Mouse (Mus musculus): ENCODE measurements around the gene Camsap2. TPM values are rescaled to one million over a fixed set of nuclear protein-coding genes. Genes with fewer than 3 reads are reported as not detected.
A peak's percentile ranks its signal among the peaks of the same experiment; 100 is the strongest.

Gene Camsap2
- polyA plus RNA-seq (2015; fragmentation: Nextera tagmentation; extraction: Ambion mirVana) = 31.1 and 31.2 TPM in 2 replicates

GRCm38 (mm10) chr1:136345454-136346372, at the start of gene Camsap2:
TSS of gene Camsap2 (minus strand) at chr1:136346104.
- peak; percentile 98 for ATAC-seq (replicated peaks)
- no peaks in the 10 kb centered on the region for H3K9me3 ChIP-seq
- H3K4me1 ChIP-seq = peaks cover 36% of the 10 kb centered on the region
- peak within 1 kb of the TSS; percentile 73 for H3K4me2 ChIP-seq
- peak within 1 kb of the TSS; percentile 49 for H3K4me3 ChIP-seq
- H3K36me3 ChIP-seq (replicated peaks) = no peaks in the 10 kb centered on the region
- no peaks in the 10 kb centered on the region for H3K27me3 ChIP-seq (replicated peaks)
- peak within 1 kb of the TSS; percentile 98 for H3K27ac ChIP-seq
- H3K9ac ChIP-seq = peak within 1 kb of the TSS; percentile 91
- under 1% methylated on average over 101 of the region's 121 CpGs for WGBS

GRCm38 (mm10) chr1:136395073-136395472, 49.2 kb upstream of the Camsap2 start:
- Histone ChIP-seq H3K36me3 (replicated peaks) (no peaks in the 10 kb centered on the region), H3K4me2 (peak overlapping the region; percentile 27; the same call in 1 of the 2 replicates), H3K27ac (no peak overlapping the region), H3K4me3 (no peak overlapping the region), H3K27me3 (replicated peaks) (no peaks in the 10 kb centered on the region), H3K4me1 (no peaks in the 10 kb centered on the region), H3K9ac (no peak overlapping the region), H3K9me3 (no peaks in the 10 kb centered on the region)
- no peak for ATAC-seq (replicated peaks)
- 43% methylated on average over 5 of the region's 5 CpGs for WGBS

- Histone ChIP-seq H3K9ac (no peak overlapping the region), H3K36me3 (replicated peaks) (no peaks in the 10 kb centered on the region), H3K27ac (no peak overlapping the region), H3K4me1 (no peaks in the 10 kb centered on the region), H3K9me3 (no peaks in the 10 kb centered on the region), H3K4me3 (no peak overlapping the region), H3K4me2 (peak overlapping the region; percentile 27; the same call in 1 of the 2 replicates), H3K27me3 (replicated peaks) (no peaks in the 10 kb centered on the region)
- no peak for ATAC-seq (replicated peaks)
- 41% methylated on average over 10 of the region's 10 CpGs for WGBS
Measured at GRCm38 (mm10) chr1:136394506-136394905, 48.6 kb upstream of the Camsap2 start.

DNA sequence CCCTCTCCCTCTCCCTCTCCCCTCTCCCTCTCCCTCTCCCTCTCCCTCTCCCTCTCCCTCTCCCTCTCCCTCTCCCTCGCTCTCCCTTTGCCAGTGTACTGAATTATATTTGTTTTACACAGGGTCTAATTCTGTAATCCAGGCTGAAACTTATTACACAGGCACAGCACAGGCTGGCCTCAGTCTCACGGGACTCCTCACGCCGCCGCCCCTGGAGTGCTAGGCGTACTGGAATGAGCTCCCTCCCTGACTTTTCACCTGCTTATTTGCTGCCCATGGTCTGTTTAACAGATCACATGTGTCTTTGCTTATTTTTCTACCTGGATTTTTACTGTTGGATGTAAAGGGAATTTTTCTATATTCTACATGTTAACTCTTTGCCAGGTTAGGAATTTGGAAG, 41.0 kb upstream of the Camsap2 start:
- no peaks in the 10 kb centered on the region for H3K9me3 ChIP-seq
- no peak overlapping the region for H3K4me2 ChIP-seq
- no peak overlapping the region for H3K9ac ChIP-seq
- H3K27ac ChIP-seq = no peak overlapping the region
- WGBS = 40% methylated on average over 5 of the region's 6 CpGs
- H3K4me3 ChIP-seq = no peak overlapping the region
- ATAC-seq (replicated peaks) = no peak
- H3K27me3 ChIP-seq (replicated peaks) = no peaks in the 10 kb centered on the region
- no peaks in the 10 kb centered on the region for H3K36me3 ChIP-seq (replicated peaks)
- H3K4me1 ChIP-seq = no peaks in the 10 kb centered on the region

GRCm38 (mm10) chr1:136381583-136381982, 35.7 kb upstream of the Camsap2 start:
- Histone ChIP-seq H3K4me3 (no peak overlapping the region), H3K27me3 (replicated peaks) (no peaks in the 10 kb centered on the region), H3K9ac (no peak overlapping the region), H3K9me3 (no peaks in the 10 kb centered on the region), H3K4me2 (no peak overlapping the region), H3K4me1 (no peaks in the 10 kb centered on the region), H3K27ac (no peak overlapping the region), H3K36me3 (replicated peaks) (no peaks in the 10 kb centered on the region)
- 89% methylated on average over 5 of the region's 5 CpGs for WGBS
- ATAC-seq (replicated peaks) = no peak

GRCm38 (mm10) chr1:136381169-136381568, 35.3 kb upstream of the Camsap2 start:
- H3K9ac ChIP-seq = no peak overlapping the region
- H3K4me2 ChIP-seq = no peak overlapping the region
- H3K27me3 ChIP-seq (replicated peaks) = no peaks in the 10 kb centered on the region
- 78% methylated on average over 6 of the region's 6 CpGs for WGBS
- H3K27ac ChIP-seq = no peak overlapping the region
- ATAC-seq (replicated peaks) = no peak
- H3K4me1 ChIP-seq = no peaks in the 10 kb centered on the region
- no peak overlapping the region for H3K4me3 ChIP-seq
- no peaks in the 10 kb centered on the region for H3K36me3 ChIP-seq (replicated peaks)
- H3K9me3 ChIP-seq = no peaks in the 10 kb centered on the region

DNA sequence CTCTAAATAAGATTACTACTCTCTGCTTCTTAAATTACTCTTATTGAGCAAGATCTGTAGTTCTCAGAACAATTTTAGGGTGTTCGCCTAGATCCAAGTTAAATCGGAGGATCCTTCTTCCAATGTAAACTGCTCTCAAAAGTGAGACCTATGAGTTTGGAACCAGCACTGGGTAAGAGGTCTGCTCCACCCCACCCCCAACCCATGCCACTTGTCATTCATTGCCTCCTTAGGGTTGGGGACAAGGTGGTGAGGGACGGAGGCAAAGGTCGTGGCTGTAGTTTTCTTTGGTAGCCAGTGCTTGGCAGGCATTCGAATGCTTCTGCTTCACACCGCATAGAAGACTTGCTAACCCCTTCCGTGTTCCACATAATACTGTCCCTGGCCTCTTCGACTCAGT, 34.7 kb upstream of the Camsap2 start:
- H3K9ac ChIP-seq = no peak overlapping the region
- H3K27me3 ChIP-seq (replicated peaks) = no peaks in the 10 kb centered on the region
- no peaks in the 10 kb centered on the region for H3K9me3 ChIP-seq
- H3K4me3 ChIP-seq = no peak overlapping the region
- H3K4me2 ChIP-seq = no peak overlapping the region
- no peaks in the 10 kb centered on the region for H3K36me3 ChIP-seq (replicated peaks)
- 92% methylated on average over 8 of the region's 8 CpGs for WGBS
- ATAC-seq (replicated peaks) = no peak
- H3K4me1 ChIP-seq = no peaks in the 10 kb centered on the region
- H3K27ac ChIP-seq = no peak overlapping the region

DNA sequence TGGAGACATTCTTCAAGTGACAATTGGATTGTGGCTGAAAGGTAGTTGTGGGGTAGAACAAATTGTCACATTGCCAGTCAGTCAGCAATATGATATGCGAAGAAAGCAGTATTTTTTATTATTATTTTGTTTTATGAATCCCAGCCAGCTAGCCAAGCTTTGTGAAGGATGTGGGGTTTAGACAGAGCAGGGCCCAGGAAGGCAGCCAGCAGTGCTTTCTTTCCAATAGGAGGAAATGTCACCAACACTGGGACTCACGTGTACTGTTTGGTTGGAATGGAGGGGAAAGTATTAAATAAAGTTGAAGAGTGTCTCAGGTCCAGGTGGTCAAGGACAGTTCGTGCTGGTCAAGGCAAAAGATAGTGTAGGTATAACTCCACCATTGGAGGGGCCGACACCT, 34.3 kb upstream of the Camsap2 start:
- H3K4me3 ChIP-seq = no peak overlapping the region
- no peaks in the 10 kb centered on the region for H3K4me1 ChIP-seq
- no peak overlapping the region for H3K9ac ChIP-seq
- no peaks in the 10 kb centered on the region for H3K36me3 ChIP-seq (replicated peaks)
- H3K9me3 ChIP-seq = no peaks in the 10 kb centered on the region
- ATAC-seq (replicated peaks) = no peak
- no peaks in the 10 kb centered on the region for H3K27me3 ChIP-seq (replicated peaks)
- no peak overlapping the region for H3K27ac ChIP-seq
- no peak overlapping the region for H3K4me2 ChIP-seq
- 90% methylated on average over 4 of the region's 4 CpGs for WGBS

- Histone ChIP-seq H3K36me3 (replicated peaks) (no peaks in the 10 kb centered on the region), H3K9me3 (no peaks in the 10 kb centered on the region), H3K27ac (no peak overlapping the region), H3K9ac (no peak overlapping the region), H3K4me1 (no peaks in the 10 kb centered on the region), H3K4me3 (no peak overlapping the region), H3K4me2 (no peak overlapping the region), H3K27me3 (replicated peaks) (no peaks in the 10 kb centered on the region)
- no peak for ATAC-seq (replicated peaks)
- WGBS = 87% methylated on average over 7 of the region's 7 CpGs
Measured at GRCm38 (mm10) chr1:136379261-136379660, 33.4 kb upstream of the Camsap2 start.

DNA sequence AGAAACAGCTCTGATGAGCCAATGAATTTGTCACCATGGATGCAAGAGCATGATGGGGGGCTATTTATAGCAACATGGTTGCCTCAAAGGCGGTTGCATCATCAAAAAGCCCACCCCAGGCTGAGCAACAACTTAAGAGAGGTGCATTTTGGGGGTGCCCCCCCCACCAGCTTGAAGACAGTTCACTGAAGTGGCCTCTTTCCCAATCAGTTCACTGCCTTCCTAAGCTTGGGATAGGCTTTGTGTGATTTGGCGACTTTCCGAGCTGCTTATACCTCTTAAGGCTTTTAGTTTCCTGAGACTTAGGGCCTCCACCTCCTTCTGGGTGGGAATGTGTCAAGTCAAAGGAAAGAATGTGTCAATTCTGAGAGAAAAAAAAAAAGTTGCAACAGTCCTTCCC, 20.1 kb upstream of the Camsap2 start:
- Histone ChIP-seq H3K27ac (no peak overlapping the region), H3K4me1 (no peaks in the 10 kb centered on the region; the same call in 1 of the 2 replicates), H3K36me3 (replicated peaks) (no peaks in the 10 kb centered on the region), H3K4me3 (no peak overlapping the region), H3K4me2 (no peak overlapping the region), H3K27me3 (replicated peaks) (no peaks in the 10 kb centered on the region), H3K9ac (no peak overlapping the region), H3K9me3 (no peaks in the 10 kb centered on the region)
- WGBS = 56% methylated on average over 3 of the region's 3 CpGs
- ATAC-seq (replicated peaks) = no peak

DNA sequence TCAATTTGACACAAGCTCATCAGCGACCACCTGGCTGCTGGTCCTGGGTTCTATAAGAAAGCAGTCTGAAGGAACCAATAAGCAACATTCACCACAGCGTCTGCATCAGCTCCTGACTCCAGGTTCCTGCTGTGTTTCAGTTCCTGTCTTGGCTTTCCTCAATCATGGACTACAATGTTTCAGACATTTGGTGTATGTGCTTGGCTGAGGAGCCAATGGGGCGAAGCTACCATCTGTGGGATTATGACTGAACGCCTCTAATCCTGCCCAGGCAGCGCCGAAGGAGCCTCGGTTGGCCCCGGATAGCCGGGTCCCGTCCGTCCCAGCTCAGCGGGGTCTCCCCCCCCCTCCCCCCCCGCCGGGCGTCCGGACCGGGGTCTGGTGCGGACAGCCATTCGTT, 18.8 kb upstream of the Camsap2 start:
- no peak overlapping the region for H3K4me2 ChIP-seq
- no peak for ATAC-seq (replicated peaks)
- no peaks in the 10 kb centered on the region for H3K36me3 ChIP-seq (replicated peaks)
- 56% methylated on average over 19 of the region's 19 CpGs for WGBS
- no peak overlapping the region for H3K4me3 ChIP-seq
- no peaks in the 10 kb centered on the region for H3K27me3 ChIP-seq (replicated peaks)
- no peak overlapping the region for H3K9ac ChIP-seq
- H3K4me1 ChIP-seq = no peaks in the 10 kb centered on the region
- H3K9me3 ChIP-seq = no peaks in the 10 kb centered on the region
- no peak overlapping the region for H3K27ac ChIP-seq

DNA sequence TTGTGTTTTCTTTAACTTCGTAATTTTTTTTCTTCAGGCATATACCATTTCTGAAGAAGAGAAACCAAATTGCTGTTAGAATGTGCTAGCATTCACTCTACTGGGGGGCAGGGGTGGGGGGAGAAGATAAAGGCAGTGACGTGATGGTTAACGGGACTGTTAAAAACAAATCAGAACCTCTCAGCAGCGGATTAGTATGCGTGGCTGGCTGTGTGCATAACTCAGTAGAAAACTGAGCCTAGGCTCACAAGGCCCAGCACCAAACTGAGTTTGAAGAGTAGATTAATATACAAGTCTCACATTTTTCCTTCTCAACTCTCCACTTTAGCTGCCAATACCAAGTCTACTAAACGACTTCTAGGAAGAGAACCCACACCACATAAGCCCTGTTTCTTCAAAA, 17.1 kb upstream of the Camsap2 start:
- Histone ChIP-seq H3K9me3 (no peaks in the 10 kb centered on the region), H3K4me3 (no peak overlapping the region), H3K36me3 (replicated peaks) (no peaks in the 10 kb centered on the region), H3K27ac (no peak overlapping the region), H3K9ac (no peak overlapping the region), H3K27me3 (replicated peaks) (no peaks in the 10 kb centered on the region), H3K4me1 (no peaks in the 10 kb centered on the region), H3K4me2 (no peak overlapping the region)
- WGBS = 54% methylated on average over 6 of the region's 6 CpGs
- ATAC-seq (replicated peaks) = no peak

GRCm38 (mm10) chr1:136362567-136362966, 16.7 kb upstream of the Camsap2 start:
- Histone ChIP-seq H3K4me3 (no peak overlapping the region), H3K9ac (no peak overlapping the region), H3K4me1 (no peaks in the 10 kb centered on the region), H3K9me3 (no peaks in the 10 kb centered on the region), H3K4me2 (no peak overlapping the region), H3K27me3 (replicated peaks) (no peaks in the 10 kb centered on the region), H3K27ac (no peak overlapping the region), H3K36me3 (replicated peaks) (no peaks in the 10 kb centered on the region)
- ATAC-seq (replicated peaks) = peak; percentile 62; the same call in 1 of the 2 replicates
- 25% methylated on average over 8 of the region's 8 CpGs for WGBS
